Mouse (Mus musculus) olfactory bulb, adult 2 months (tissue): Measurements from ENCODE around the gene Ndufb2.

ENCODE experiments used
- CTCF ChIP-seq: fragments of 200-500 bp; IDR thresholded peaks from 2 replicates; pipeline ENCODE4 v1.5.1; 2012; ENCODE audit warnings: low read depth, mild to moderate bottlenecking, low read length, moderate library complexity; ENCODE audit not compliant: insufficient read depth
- POLR2A ChIP-seq: fragments of 200-500 bp; IDR thresholded peaks from 2 replicates; pipeline ENCODE4 v1.6.1; 2012; ENCODE audit warnings: mild to moderate bottlenecking, low read depth, low read length, moderate library complexity; ENCODE audit not compliant: insufficient read depth

DNA sequence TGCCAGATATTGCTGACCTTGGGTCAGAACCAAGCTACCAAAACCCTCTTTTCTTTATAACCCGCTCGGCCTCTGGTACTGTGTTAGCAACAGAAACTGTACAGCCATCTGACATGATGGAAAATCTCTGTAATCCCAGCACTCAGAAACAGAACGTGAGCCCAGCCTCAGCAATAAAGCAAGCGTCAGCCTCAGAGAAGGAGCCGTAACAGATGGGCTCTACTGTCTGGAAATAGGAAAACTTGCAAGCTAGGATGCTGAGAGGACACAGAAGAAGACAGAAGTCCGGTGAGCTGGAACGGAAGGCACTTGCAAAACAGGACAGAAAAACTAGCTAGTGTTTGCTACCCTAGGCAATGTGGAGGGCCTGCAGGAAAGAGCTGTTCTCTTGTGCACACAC, 46.9 kb upstream of the Ndufb2 start:
- TF ChIP-seq CTCF (no peak), POLR2A (no peak)
